Mouse (Mus musculus): Measurements from ENCODE around the gene Olfr1493-ps1. TPM values are rescaled to one million over a fixed set of nuclear protein-coding genes. Genes with fewer than 3 reads are reported as not detected.

The Olfr1493-ps1 gene
- polyA plus RNA-seq (2015; fragmentation: Nextera tagmentation; extraction: Ambion mirVana) = not detected in 2 replicates

DNA sequence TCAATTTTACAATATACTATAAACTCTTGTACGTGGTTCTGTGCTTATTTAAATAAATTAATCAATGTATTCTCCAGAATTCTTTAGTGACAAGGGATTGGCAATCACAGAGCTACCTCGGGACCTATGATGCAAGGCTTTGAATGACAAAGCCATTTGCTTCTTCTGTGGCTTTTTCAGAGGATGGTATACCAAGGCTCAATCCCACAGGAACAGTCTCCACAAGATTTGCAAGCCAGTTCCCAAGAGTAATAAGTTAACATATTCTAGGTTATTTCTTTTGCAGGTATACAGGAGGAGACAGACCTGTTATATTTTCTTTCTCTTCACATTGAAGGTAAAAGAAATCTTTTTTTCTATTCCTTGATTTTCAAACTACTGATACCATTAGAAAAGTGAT is at the start of gene Olfr1493-ps1:
Gene Olfr1493-ps1, plus strand, starts transcription at position 301 of the 400 bp plus-strand sequence.
- 59% methylated on average over 2 of the region's 2 CpGs for WGBS
- ATAC-seq = no peak

DNA sequence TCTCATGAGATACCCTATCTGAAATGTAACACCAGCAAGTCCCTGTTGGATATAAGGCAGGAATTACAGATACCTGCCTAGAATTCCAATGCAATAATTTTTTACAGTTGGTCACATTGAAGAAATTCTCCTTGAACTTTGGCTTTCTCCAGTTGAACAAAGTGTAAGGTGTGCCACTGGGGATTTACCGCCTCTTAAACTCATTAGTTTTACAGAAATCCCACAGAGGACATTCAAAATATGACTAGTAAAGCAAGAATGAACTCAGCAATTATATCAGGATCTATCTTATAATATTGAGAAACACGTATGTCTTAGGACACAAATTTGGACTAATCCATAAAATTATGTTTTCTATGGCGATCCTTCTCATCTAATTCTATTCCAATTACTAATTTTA is 26.1 kb upstream of the Olfr1493-ps1 start, which contains the start of gene Olfr1491:
Gene Olfr1491, plus strand, starts transcription at position 301 of the 400 bp plus-strand sequence.
- no peak within 1 kb of the TSS for H3K4me2 ChIP-seq (ENCODE audit: low read depth, low read length)
- H3K27ac ChIP-seq (ENCODE audit: low read length) = no peak within 1 kb of the TSS
- H3K4me3 ChIP-seq (ENCODE audit: low read length) = no peak within 1 kb of the TSS
- no peaks in the 10 kb centered on the region for H3K27me3 ChIP-seq (replicated peaks; ENCODE audit: control insufficient read depth, insufficient read depth, low read length)
- no peaks in the 10 kb centered on the region for H3K4me1 ChIP-seq (ENCODE audit: control insufficient read depth, insufficient read depth, low read length)
- H3K9ac ChIP-seq (ENCODE audit: low read depth, low read length) = no peak within 1 kb of the TSS
- WGBS = 75% methylated on average over 3 of the region's 3 CpGs
- no peaks in the 10 kb centered on the region for H3K9me3 ChIP-seq (ENCODE audit: control insufficient read depth, low read length)
- H3K36me3 ChIP-seq (ENCODE audit: control insufficient read depth, insufficient read depth, low read length) = no peaks in the 10 kb centered on the region
- no peak for ATAC-seq

More for the DNA sequence above, at the start of gene Olfr1493-ps1:
- H3K36me3 ChIP-seq (ENCODE audit: control insufficient read depth, insufficient read depth, low read length) = no peaks in the 10 kb centered on the region
- no peak within 1 kb of the TSS for H3K4me2 ChIP-seq (ENCODE audit: low read depth, low read length)
- no peak within 1 kb of the TSS for H3K27ac ChIP-seq (ENCODE audit: low read length)
- no peaks in the 10 kb centered on the region for H3K27me3 ChIP-seq (replicated peaks; ENCODE audit: control insufficient read depth, insufficient read depth, low read length)
- no peak within 1 kb of the TSS for H3K9ac ChIP-seq (ENCODE audit: low read depth, low read length)
- no peak within 1 kb of the TSS for H3K4me3 ChIP-seq (ENCODE audit: low read length)
- H3K4me1 ChIP-seq (ENCODE audit: control insufficient read depth, insufficient read depth, low read length) = no peaks in the 10 kb centered on the region
- H3K9me3 ChIP-seq (ENCODE audit: control insufficient read depth, low read length) = no peaks in the 10 kb centered on the region

DNA sequence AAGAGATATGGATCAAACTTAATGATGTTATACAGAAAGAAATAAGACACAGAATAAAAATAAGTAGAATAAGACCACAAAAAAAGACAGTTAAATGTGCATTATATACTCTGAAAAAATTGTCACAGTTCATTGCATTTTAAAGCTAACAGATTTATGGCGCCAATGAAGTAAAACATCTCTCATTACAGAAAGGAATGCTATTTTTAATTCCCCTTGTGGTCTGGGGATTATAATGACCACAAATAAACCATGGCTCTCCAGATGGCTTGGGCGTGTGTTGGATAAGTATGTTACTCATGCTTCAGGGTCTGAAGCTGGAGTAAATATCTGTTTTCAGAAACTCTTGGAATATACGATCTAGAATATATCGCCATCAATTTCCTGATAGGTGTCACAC is 16.4 kb downstream of the Olfr1493-ps1 start, which contains the start of gene Olfr1494:
Gene Olfr1494, plus strand, starts transcription at position 301 of the 400 bp plus-strand sequence.
- Histone ChIP-seq H3K27me3 (replicated peaks; ENCODE audit: control insufficient read depth, insufficient read depth, low read length) (no peaks in the 10 kb centered on the region), H3K27ac (ENCODE audit: low read length) (no peak within 1 kb of the TSS), H3K4me2 (ENCODE audit: low read depth, low read length) (no peak within 1 kb of the TSS), H3K9me3 (ENCODE audit: control insufficient read depth, low read length) (no peaks in the 10 kb centered on the region), H3K4me3 (ENCODE audit: low read length) (no peak within 1 kb of the TSS), H3K9ac (ENCODE audit: low read depth, low read length) (no peak within 1 kb of the TSS), H3K36me3 (ENCODE audit: control insufficient read depth, insufficient read depth, low read length) (no peaks in the 10 kb centered on the region), H3K4me1 (ENCODE audit: control insufficient read depth, insufficient read depth, low read length) (no peaks in the 10 kb centered on the region)
- ATAC-seq = no peak
- 84% methylated on average over 4 of the region's 4 CpGs for WGBS

DNA sequence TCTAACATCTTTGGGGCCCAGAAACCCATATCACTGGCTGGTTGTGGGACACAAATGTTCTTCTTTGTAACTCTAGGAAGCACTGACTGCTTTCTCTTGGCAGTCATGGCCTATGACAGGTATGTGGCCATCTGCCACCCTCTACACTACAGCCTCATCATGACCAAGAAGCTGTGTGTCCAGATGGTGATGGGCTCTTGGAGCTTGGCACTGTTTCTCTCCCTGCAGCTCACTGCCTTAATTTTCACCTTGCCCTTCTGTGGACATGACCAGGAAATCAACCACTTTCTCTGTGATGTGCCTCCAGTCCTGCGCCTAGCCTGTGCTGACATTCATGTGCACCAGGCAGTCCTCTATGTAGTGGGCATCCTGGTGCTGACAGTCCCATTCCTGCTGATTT is 26.3 kb downstream of the Olfr1493-ps1 start:
- Histone ChIP-seq H3K27me3 (replicated peaks; ENCODE audit: control insufficient read depth, insufficient read depth, low read length) (no peaks in the 10 kb centered on the region), H3K9me3 (ENCODE audit: control insufficient read depth, low read length) (no peaks in the 10 kb centered on the region), H3K27ac (ENCODE audit: low read length) (no peak overlapping the region), H3K9ac (ENCODE audit: low read depth, low read length) (no peak overlapping the region), H3K4me1 (ENCODE audit: control insufficient read depth, insufficient read depth, low read length) (no peaks in the 10 kb centered on the region), H3K4me2 (ENCODE audit: low read depth, low read length) (no peak overlapping the region), H3K36me3 (ENCODE audit: control insufficient read depth, insufficient read depth, low read length) (no peaks in the 10 kb centered on the region), H3K4me3 (ENCODE audit: low read length) (no peak overlapping the region)
- no peak for ATAC-seq
- WGBS = 86% methylated on average over 1 of the region's 1 CpGs

DNA sequence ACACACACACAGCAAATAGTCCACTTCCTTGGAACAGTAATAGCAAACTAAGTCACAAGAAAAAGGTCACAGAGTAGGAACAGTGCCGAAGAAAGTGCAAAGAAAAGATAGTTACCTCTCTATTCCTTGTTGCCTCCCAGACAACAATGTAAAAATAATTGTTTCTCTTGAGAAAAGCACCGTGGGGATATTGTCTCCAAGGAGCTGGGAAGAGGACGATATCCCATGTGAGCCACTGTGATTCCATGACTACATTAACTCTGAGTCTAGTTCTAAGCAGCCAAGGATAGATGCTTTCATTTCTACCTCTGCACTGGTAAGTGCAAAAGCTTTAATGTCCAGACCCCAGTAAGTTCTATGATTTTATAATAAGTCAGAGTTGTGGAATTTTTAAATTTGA is 41.2 kb downstream of the Olfr1493-ps1 start, which contains the start of gene Olfr1495:
Gene Olfr1495, plus strand, starts transcription at position 301 of the 400 bp plus-strand sequence.
- WGBS = 87% methylated on average over 3 of the region's 3 CpGs
- H3K36me3 ChIP-seq (ENCODE audit: control insufficient read depth, insufficient read depth, low read length) = no peaks in the 10 kb centered on the region
- no peaks in the 10 kb centered on the region for H3K4me1 ChIP-seq (ENCODE audit: control insufficient read depth, insufficient read depth, low read length)
- H3K9ac ChIP-seq (ENCODE audit: low read depth, low read length) = no peak within 1 kb of the TSS
- H3K4me3 ChIP-seq (ENCODE audit: low read length) = no peak within 1 kb of the TSS
- H3K9me3 ChIP-seq (ENCODE audit: control insufficient read depth, low read length) = no peaks in the 10 kb centered on the region
- no peak within 1 kb of the TSS for H3K4me2 ChIP-seq (ENCODE audit: low read depth, low read length)
- H3K27ac ChIP-seq (ENCODE audit: low read length) = no peak within 1 kb of the TSS
- ATAC-seq = no peak
- H3K27me3 ChIP-seq (replicated peaks; ENCODE audit: control insufficient read depth, insufficient read depth, low read length) = no peaks in the 10 kb centered on the region

DNA sequence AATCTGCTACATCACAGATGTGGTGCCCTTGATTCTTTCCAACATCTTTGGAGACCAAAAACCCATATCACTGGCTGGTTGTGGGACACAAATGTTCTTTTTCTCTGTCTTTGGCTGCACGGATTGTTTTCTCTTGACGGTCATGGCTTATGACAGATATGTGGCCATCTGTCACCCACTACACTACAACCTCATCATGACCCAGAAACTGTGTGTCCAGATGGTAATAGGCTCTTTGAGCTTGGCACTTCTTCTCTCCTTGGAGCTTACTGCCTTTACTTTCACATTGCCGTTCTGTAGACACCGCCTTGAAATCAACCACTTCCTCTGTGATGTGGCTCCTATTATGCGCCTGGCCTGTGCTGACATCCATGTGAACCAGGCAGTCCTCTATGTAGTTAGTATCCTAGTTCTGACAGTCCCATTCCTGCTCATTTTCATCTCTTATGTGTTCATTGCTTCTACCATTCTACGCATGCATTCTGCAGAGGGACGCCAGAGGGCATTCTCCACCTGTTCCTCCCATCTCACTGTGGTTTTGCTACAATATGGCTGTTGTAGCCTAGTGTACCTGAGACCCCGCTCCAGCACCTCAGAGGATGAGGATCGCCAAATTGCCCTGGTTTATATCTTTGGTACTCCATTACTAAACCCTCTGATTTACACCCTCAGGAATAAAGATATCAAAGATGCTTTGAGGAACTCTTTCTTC is 45.6 kb downstream of the Olfr1493-ps1 start:
- no peak overlapping the region for H3K27ac ChIP-seq (ENCODE audit: low read length)
- no peak overlapping the region for H3K4me2 ChIP-seq (ENCODE audit: low read depth, low read length)
- no peak overlapping the region for H3K9ac ChIP-seq (ENCODE audit: low read depth, low read length)
- ATAC-seq = no peak
- no peaks in the 10 kb centered on the region for H3K4me1 ChIP-seq (ENCODE audit: control insufficient read depth, insufficient read depth, low read length)
- no peaks in the 10 kb centered on the region for H3K27me3 ChIP-seq (replicated peaks; ENCODE audit: control insufficient read depth, insufficient read depth, low read length)
- H3K9me3 ChIP-seq (ENCODE audit: control insufficient read depth, low read length) = no peaks in the 10 kb centered on the region
- no peaks in the 10 kb centered on the region for H3K36me3 ChIP-seq (ENCODE audit: control insufficient read depth, insufficient read depth, low read length)
- 93% methylated on average over 9 of the region's 9 CpGs for WGBS
- no peak overlapping the region for H3K4me3 ChIP-seq (ENCODE audit: low read length)

DNA sequence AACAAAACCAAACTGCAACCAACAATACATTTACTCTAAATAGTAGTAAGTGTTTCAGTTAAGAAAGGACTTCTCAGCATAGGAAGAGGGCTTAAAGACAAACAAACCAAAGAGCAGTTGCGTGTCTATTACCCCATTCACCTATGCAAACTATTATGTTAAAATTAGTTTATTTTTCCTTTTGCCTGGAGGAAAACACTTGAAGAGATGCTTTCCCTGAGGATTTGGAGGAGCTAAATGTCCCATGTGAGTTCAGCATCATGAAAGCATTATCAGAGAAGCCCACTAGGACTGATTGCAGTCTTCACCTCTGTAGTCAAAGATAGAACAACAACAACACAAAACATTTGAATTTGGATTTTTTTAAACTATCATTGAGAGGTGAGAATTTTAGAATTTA is 54.5 kb downstream of the Olfr1493-ps1 start, which contains the start of gene Olfr1496:
Gene Olfr1496, plus strand, starts transcription at position 301 of the 400 bp plus-strand sequence.
- Histone ChIP-seq H3K9me3 (ENCODE audit: control insufficient read depth, low read length) (no peaks in the 10 kb centered on the region), H3K4me2 (ENCODE audit: low read depth, low read length) (no peak within 1 kb of the TSS), H3K9ac (ENCODE audit: low read depth, low read length) (no peak within 1 kb of the TSS), H3K27me3 (replicated peaks; ENCODE audit: control insufficient read depth, insufficient read depth, low read length) (no peaks in the 10 kb centered on the region), H3K27ac (ENCODE audit: low read length) (no peak within 1 kb of the TSS), H3K4me3 (ENCODE audit: low read length) (no peak within 1 kb of the TSS), H3K4me1 (ENCODE audit: control insufficient read depth, insufficient read depth, low read length) (no peaks in the 10 kb centered on the region), H3K36me3 (ENCODE audit: control insufficient read depth, insufficient read depth, low read length) (no peaks in the 10 kb centered on the region)
- WGBS = 88% methylated on average over 1 of the region's 1 CpGs
- no peak for ATAC-seq

Other genes with a start within 250 kb of the Olfr1493-ps1 start
- not detected in 2 replicates for gene Olfr1475, start 243.1 kb upstream of the Olfr1493-ps1 start, polyA plus RNA-seq (2015; fragmentation: Nextera tagmentation; extraction: Ambion mirVana)
- not detected in 2 replicates for gene Olfr1477, start 222.7 kb upstream of the Olfr1493-ps1 start, polyA plus RNA-seq (2015; fragmentation: Nextera tagmentation; extraction: Ambion mirVana)
- not detected in 2 replicates for gene Olfr1480, start 195.4 kb upstream of the Olfr1493-ps1 start, polyA plus RNA-seq (2015; fragmentation: Nextera tagmentation; extraction: Ambion mirVana)
- not detected in 2 replicates for gene Olfr1484, start 139.8 kb upstream of the Olfr1493-ps1 start, polyA plus RNA-seq (2015; fragmentation: Nextera tagmentation; extraction: Ambion mirVana)
- not detected in 2 replicates for gene Olfr1487, start 105.9 kb upstream of the Olfr1493-ps1 start, polyA plus RNA-seq (2015; fragmentation: Nextera tagmentation; extraction: Ambion mirVana)
- gene Olfr1489, start 91.7 kb upstream of the Olfr1493-ps1 start, polyA plus RNA-seq (2015; fragmentation: Nextera tagmentation; extraction: Ambion mirVana) = not detected in 2 replicates
- not detected in 2 replicates for gene Olfr1490, start 72.2 kb upstream of the Olfr1493-ps1 start, polyA plus RNA-seq (2015; fragmentation: Nextera tagmentation; extraction: Ambion mirVana)
- not detected in 2 replicates for gene Olfr1491, start 26.0 kb upstream of the Olfr1493-ps1 start, polyA plus RNA-seq (2015; fragmentation: Nextera tagmentation; extraction: Ambion mirVana)
- gene Olfr1494, start 16.4 kb downstream of the Olfr1493-ps1 start, polyA plus RNA-seq (2015; fragmentation: Nextera tagmentation; extraction: Ambion mirVana) = not detected in 2 replicates
- gene Olfr1495, start 41.3 kb downstream of the Olfr1493-ps1 start, polyA plus RNA-seq (2015; fragmentation: Nextera tagmentation; extraction: Ambion mirVana) = not detected in 2 replicates
- not detected in 2 replicates for gene Olfr1496, start 54.6 kb downstream of the Olfr1493-ps1 start, polyA plus RNA-seq (2015; fragmentation: Nextera tagmentation; extraction: Ambion mirVana)
- gene Olfr1497, start 74.9 kb downstream of the Olfr1493-ps1 start, polyA plus RNA-seq (2015; fragmentation: Nextera tagmentation; extraction: Ambion mirVana) = not detected in 2 replicates
- not detected in 2 replicates for gene Olfr1499, start 96.2 kb downstream of the Olfr1493-ps1 start, polyA plus RNA-seq (2015; fragmentation: Nextera tagmentation; extraction: Ambion mirVana)
- gene Olfr1500, start 107.2 kb downstream of the Olfr1493-ps1 start, polyA plus RNA-seq (2015; fragmentation: Nextera tagmentation; extraction: Ambion mirVana) = not detected in 2 replicates
- gene Olfr1501, start 127.4 kb downstream of the Olfr1493-ps1 start, polyA plus RNA-seq (2015; fragmentation: Nextera tagmentation; extraction: Ambion mirVana) = not detected in 2 replicates
- gene Olfr1502, start 138.5 kb downstream of the Olfr1493-ps1 start, polyA plus RNA-seq (2015; fragmentation: Nextera tagmentation; extraction: Ambion mirVana) = not detected in 2 replicates
- not detected in 2 replicates for gene Olfr1504, start 174.7 kb downstream of the Olfr1493-ps1 start, polyA plus RNA-seq (2015; fragmentation: Nextera tagmentation; extraction: Ambion mirVana)
- not detected in 2 replicates for gene Olfr1505, start 190.3 kb downstream of the Olfr1493-ps1 start, polyA plus RNA-seq (2015; fragmentation: Nextera tagmentation; extraction: Ambion mirVana)